Mouse (Mus musculus) liver, adult 2 months (tissue): ENCODE results near the gene Fbxo28. TPM values are rescaled to one million over a fixed set of nuclear protein-coding genes. Genes with fewer than 3 reads are reported as not detected.
"Not testable (repeated sequence)": the region's sequence is repeated elsewhere in the genome, so short reads cannot be mapped to it uniquely, and the experiment has no call there.

Experiments used
- DNase-seq: peaks from one replicate; pipeline ENCODE4 v3.0.0-alpha.2; 2011; ENCODE audit warnings: low read depth, low spot score; ENCODE audit errors: extremely low read depth
- H3K27ac ChIP-seq: fragments of 200-500 bp; replicated peaks from 2 replicates; pipeline ENCODE4 v1.5.1; 2012; ENCODE audit warnings: low read depth, mild to moderate bottlenecking, control low read depth, inconsistent platforms, low read length; ENCODE audit not compliant: insufficient read depth
- H3K27me3 ChIP-seq: fragments of 200-500 bp; 2 replicates; pipeline ENCODE4 v1.6.1; 2012; ENCODE audit warnings: mild to moderate bottlenecking, moderate library complexity, low read length, inconsistent platforms; ENCODE audit not compliant: control insufficient read depth, insufficient read depth
- H3K36me3 ChIP-seq: fragments of 200-500 bp; 2 replicates; pipeline ENCODE4 v1.6.1; 2012; ENCODE audit warnings: low read length, inconsistent platforms; ENCODE audit not compliant: control insufficient read depth, insufficient read depth
- H3K4me1 ChIP-seq: fragments of 200-500 bp; 2 replicates; pipeline ENCODE4 v1.6.1; 2011; ENCODE audit warnings: low read length; ENCODE audit not compliant: control insufficient read depth, insufficient read depth
- H3K4me3 ChIP-seq: fragments of 200-500 bp; 2 replicates; pipeline ENCODE4 v1.5.1; 2011; ENCODE audit warnings: low read depth, mild to moderate bottlenecking, control low read depth, low read length, moderate library complexity; ENCODE audit not compliant: insufficient read depth
- H3K79me2 ChIP-seq: fragments of 200-500 bp; 2 replicates; pipeline ENCODE4 v1.6.1; 2012; ENCODE audit warnings: inconsistent platforms, mild to moderate bottlenecking, low read length, moderate library complexity; ENCODE audit not compliant: control insufficient read depth, insufficient read depth
- H3K9ac ChIP-seq: fragments of 200-500 bp; 2 replicates; pipeline ENCODE4 v1.6.1; 2012; ENCODE audit warnings: low read depth, mild to moderate bottlenecking, control low read depth, inconsistent platforms, low read length
- CTCF ChIP-seq: fragments of 200-500 bp; IDR thresholded peaks from 2 replicates; pipeline ENCODE4 v1.5.1; 2011; ENCODE audit warnings: low read depth, low read length, control low read depth
- POLR2A ChIP-seq: fragments of 200-500 bp; IDR thresholded peaks from 2 replicates; pipeline ENCODE4 v1.6.1; 2011; ENCODE audit warnings: low read length, control low read depth; ENCODE audit not compliant: insufficient read depth; ENCODE audit errors: extremely low read depth
- WGBS: fragments of 180-500 bp; shearing (Covaris S2); methylation state at CpG from one replicate; pipeline ENCODE4 v1.1.7; 2018; 5-methylcytosine and 5-hydroxymethylcytosine counted together
- polyA plus RNA-seq: library from polyadenylated mRNA; depleted of rRNA; stranded (reverse); fragments of >200 nt; gene quantifications from 2 replicates; pipeline ENCODE4 v1.2.3, GENCODE M21; 2012
- total RNA-seq: library from RNA; depleted of rRNA; stranded (reverse); fragments of >200 nt; gene quantifications from 2 replicates; pipeline ENCODE4 v1.2.3, GENCODE M21; 2014

Gene Fbxo28
- total and polyA plus RNA-seq, 2 experiments = 4.7 to 5.0 TPM

GRCm38 (mm10) chr1:182296141-182296540 is 45.3 kb downstream of the Fbxo28 start:
- no peak for DNase-seq
- Histone ChIP-seq H3K9ac (no peak overlapping the region), H3K4me3 (no peak overlapping the region), H3K79me2 (no peaks in the 10 kb centered on the region), H3K4me1 (no peaks in the 10 kb centered on the region), H3K27ac (no peak overlapping the region), H3K27me3 (no peaks in the 10 kb centered on the region), H3K36me3 (no peaks in the 10 kb centered on the region)
- 90% methylated on average over 6 of the region's 6 CpGs for WGBS
- TF ChIP-seq CTCF (no peak), POLR2A (no peak)

- 32% methylated on average over 4 of the region's 4 CpGs for WGBS
Observed at GRCm38 (mm10) chr1:182292291-182292690, 49.1 kb downstream of the Fbxo28 start.

GRCm38 (mm10) chr1:182290741-182291140 is 50.7 kb downstream of the Fbxo28 start:
- H3K27me3 ChIP-seq, H3K4me3 ChIP-seq, H3K79me2 ChIP-seq, H3K27ac ChIP-seq, DNase-seq, H3K36me3 ChIP-seq, H3K9ac ChIP-seq, H3K4me1 ChIP-seq: not testable (repeated sequence)
- WGBS = 86% methylated on average over 3 of the region's 3 CpGs

More at GRCm38 (mm10) chr1:182292291-182292690, 49.1 kb downstream of the Fbxo28 start:
- TF ChIP-seq CTCF (no peak), POLR2A (no peak)
- DNase-seq = no peak
- no peaks in the 10 kb centered on the region for H3K27me3 ChIP-seq
- no peak overlapping the region for H3K27ac ChIP-seq
- no peaks in the 10 kb centered on the region for H3K79me2 ChIP-seq
- no peaks in the 10 kb centered on the region for H3K4me1 ChIP-seq
- no peak overlapping the region for H3K9ac ChIP-seq
- H3K36me3 ChIP-seq = no peaks in the 10 kb centered on the region
- no peak overlapping the region for H3K4me3 ChIP-seq

- no peaks in the 10 kb centered on the region for H3K79me2 ChIP-seq
- H3K36me3 ChIP-seq = no peaks in the 10 kb centered on the region
- WGBS = 79% methylated on average over 2 of the region's 2 CpGs
- no peak for DNase-seq
- H3K4me1 ChIP-seq = no peaks in the 10 kb centered on the region
- no peaks in the 10 kb centered on the region for H3K27me3 ChIP-seq
- no peak overlapping the region for H3K4me3 ChIP-seq
- H3K9ac ChIP-seq = no peak overlapping the region
- no peak for TF ChIP-seq POLR2A
- TF ChIP-seq CTCF = no peak
- H3K27ac ChIP-seq = no peak overlapping the region
Observed at GRCm38 (mm10) chr1:182289781-182290180, 51.6 kb downstream of the Fbxo28 start.

GRCm38 (mm10) chr1:182288601-182289000 is 52.8 kb downstream of the Fbxo28 start:
- no peak overlapping the region for H3K27ac ChIP-seq
- no peak for TF ChIP-seq POLR2A
- TF ChIP-seq CTCF = no peak
- H3K4me1 ChIP-seq = no peaks in the 10 kb centered on the region
- 76% methylated on average over 2 of the region's 2 CpGs for WGBS
- no peaks in the 10 kb centered on the region for H3K79me2 ChIP-seq
- no peak overlapping the region; the same call in 1 of the 2 replicates for H3K4me3 ChIP-seq
- no peaks in the 10 kb centered on the region for H3K36me3 ChIP-seq
- H3K9ac ChIP-seq = no peak overlapping the region
- H3K27me3 ChIP-seq = no peaks in the 10 kb centered on the region
- DNase-seq = no peak

- Histone ChIP-seq H3K27ac (no peak overlapping the region; the same call in 1 of the 2 replicates), H3K4me3 (no peak overlapping the region), H3K36me3 (no peaks in the 10 kb centered on the region), H3K27me3 (no peaks in the 10 kb centered on the region), H3K4me1 (no peaks in the 10 kb centered on the region), H3K9ac (no peak overlapping the region), H3K79me2 (no peaks in the 10 kb centered on the region)
- DNase-seq = peak; percentile 92
- no peak for TF ChIP-seq POLR2A
- TF ChIP-seq CTCF = peak; percentile 96
- WGBS = 24% methylated on average over 7 of the region's 7 CpGs
Observed at GRCm38 (mm10) chr1:182287781-182288180, 53.6 kb downstream of the Fbxo28 start.
